Mouse (Mus musculus) ES-Bruce4 (cell line): ENCODE results near the gene Plin5. TPM values are rescaled to one million over a fixed set of nuclear protein-coding genes. Genes with fewer than 3 reads are reported as not detected.
A peak's percentile ranks its signal among the peaks of the same experiment; 100 is the strongest.

Experiments
- H3K27ac ChIP-seq: 2 replicates; pipeline ENCODE4 v1.5.1; 2012; ENCODE audit warnings: low read length, inconsistent platforms; ENCODE audit not compliant: insufficient read depth
- H3K27me3 ChIP-seq: 2 replicates; pipeline ENCODE4 v1.6.1; 2012; ENCODE audit warnings: mild to moderate bottlenecking, low read length, inconsistent platforms; ENCODE audit not compliant: control insufficient read depth, poor library complexity, insufficient read depth, severe bottlenecking
- H3K36me3 ChIP-seq: 2 replicates; pipeline ENCODE4 v1.6.1; 2012; ENCODE audit warnings: inconsistent platforms, mild to moderate bottlenecking, low read length, moderate library complexity; ENCODE audit not compliant: control insufficient read depth, poor library complexity, insufficient read depth, severe bottlenecking
- H3K4me1 ChIP-seq: one replicate; pipeline ENCODE4 v1.8.1; 2011; ENCODE audit warnings: low read length; ENCODE audit not compliant: control insufficient read depth, insufficient read depth
- H3K4me3 ChIP-seq: 2 replicates; pipeline ENCODE4 v1.5.1; 2011; ENCODE audit warnings: low read depth, mild to moderate bottlenecking, low read length
- H3K9ac ChIP-seq: 2 replicates; pipeline ENCODE4 v1.6.1; 2012; ENCODE audit warnings: low read depth, mild to moderate bottlenecking, inconsistent platforms; ENCODE audit not compliant: poor library complexity, severe bottlenecking
- H3K9me3 ChIP-seq: replicated peaks from 2 replicates; pipeline ENCODE4 v1.6.1; 2012; ENCODE audit warnings: mild to moderate bottlenecking, low read length, inconsistent platforms; ENCODE audit not compliant: control insufficient read depth, poor library complexity, insufficient read depth, severe bottlenecking
- CTCF ChIP-seq: IDR thresholded peaks from one replicate; pipeline ENCODE4 v1.8.1; 2011; ENCODE audit warnings: low read depth, low read length
- EP300 ChIP-seq: IDR thresholded peaks from 2 replicates; pipeline ENCODE4 v1.6.1; 2011; ENCODE audit warnings: low read depth, low read length; ENCODE audit not compliant: insufficient read depth
- POLR2A ChIP-seq: IDR thresholded peaks from one replicate; pipeline ENCODE4 v1.8.1; 2011; ENCODE audit warnings: low read length; ENCODE audit not compliant: insufficient read depth
- polyA plus RNA-seq: library from polyadenylated mRNA; stranded (reverse); fragments of >200 nt; gene quantifications from 2 replicates; pipeline ENCODE4 v1.2.4, GENCODE M21; 2011; ENCODE audit warnings: low read depth; ENCODE audit not compliant: missing spikeins, insufficient read depth, insufficient read length

Gene Plin5
- polyA plus RNA-seq, 1 experiment, result 1.0 TPM

DNA sequence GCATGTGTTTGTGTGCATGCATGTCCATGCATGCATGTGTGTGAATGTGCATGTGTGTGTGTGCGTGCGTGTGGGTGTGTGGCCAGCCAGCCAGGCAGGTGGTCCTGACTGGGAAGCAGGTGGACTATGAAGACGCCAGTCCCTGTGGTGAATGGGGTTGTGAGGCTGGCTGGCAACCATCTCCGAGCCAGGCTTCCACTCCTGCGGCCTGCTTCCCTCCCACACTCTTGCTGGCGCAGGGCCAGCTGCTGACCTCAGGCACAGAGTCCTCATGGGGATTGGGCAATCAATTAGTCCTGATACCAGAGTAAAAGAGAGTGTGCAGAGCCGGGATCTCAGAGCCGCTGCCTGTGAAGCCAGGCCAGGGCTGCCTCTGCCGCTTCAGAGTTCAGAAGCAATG is 36.2 kb upstream of the Plin5 start:
- Histone ChIP-seq H3K4me1 (no peaks in the 10 kb centered on the region), H3K4me3 (no peak overlapping the region), H3K27ac (no peak overlapping the region), H3K36me3 (no peaks in the 10 kb centered on the region), H3K27me3 (no peaks in the 10 kb centered on the region), H3K9me3 (no peaks in the 10 kb centered on the region), H3K9ac (no peak overlapping the region)
- no peak for TF ChIP-seq EP300

DNA sequence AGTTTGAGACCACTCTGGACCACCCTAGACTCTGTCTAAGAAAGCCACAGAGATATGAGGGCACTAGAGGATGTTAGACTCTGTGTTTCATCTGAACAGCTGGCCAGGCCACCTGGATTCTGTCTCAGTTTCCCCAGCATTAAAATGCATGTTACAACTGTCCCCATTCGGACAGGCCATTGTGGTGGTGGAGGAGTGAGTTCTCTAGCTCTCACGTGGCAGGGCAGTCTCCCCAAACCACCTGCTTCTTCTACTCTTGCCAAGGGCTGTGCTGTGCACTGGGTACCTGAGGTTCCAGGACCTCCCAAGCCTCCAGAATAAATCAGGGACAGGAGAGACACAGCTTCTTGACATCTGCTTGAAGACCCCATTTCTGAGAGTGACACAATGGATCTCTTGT is 32.5 kb upstream of the Plin5 start:
- TF ChIP-seq EP300, result no peak
- no peak for TF ChIP-seq CTCF
- TF ChIP-seq POLR2A, result no peak
- Histone ChIP-seq H3K27me3 (no peaks in the 10 kb centered on the region), H3K27ac (no peak overlapping the region), H3K9me3 (no peaks in the 10 kb centered on the region), H3K4me3 (no peak overlapping the region), H3K4me1 (peaks cover 3% of the 10 kb centered on the region), H3K36me3 (no peaks in the 10 kb centered on the region), H3K9ac (no peak overlapping the region)

DNA sequence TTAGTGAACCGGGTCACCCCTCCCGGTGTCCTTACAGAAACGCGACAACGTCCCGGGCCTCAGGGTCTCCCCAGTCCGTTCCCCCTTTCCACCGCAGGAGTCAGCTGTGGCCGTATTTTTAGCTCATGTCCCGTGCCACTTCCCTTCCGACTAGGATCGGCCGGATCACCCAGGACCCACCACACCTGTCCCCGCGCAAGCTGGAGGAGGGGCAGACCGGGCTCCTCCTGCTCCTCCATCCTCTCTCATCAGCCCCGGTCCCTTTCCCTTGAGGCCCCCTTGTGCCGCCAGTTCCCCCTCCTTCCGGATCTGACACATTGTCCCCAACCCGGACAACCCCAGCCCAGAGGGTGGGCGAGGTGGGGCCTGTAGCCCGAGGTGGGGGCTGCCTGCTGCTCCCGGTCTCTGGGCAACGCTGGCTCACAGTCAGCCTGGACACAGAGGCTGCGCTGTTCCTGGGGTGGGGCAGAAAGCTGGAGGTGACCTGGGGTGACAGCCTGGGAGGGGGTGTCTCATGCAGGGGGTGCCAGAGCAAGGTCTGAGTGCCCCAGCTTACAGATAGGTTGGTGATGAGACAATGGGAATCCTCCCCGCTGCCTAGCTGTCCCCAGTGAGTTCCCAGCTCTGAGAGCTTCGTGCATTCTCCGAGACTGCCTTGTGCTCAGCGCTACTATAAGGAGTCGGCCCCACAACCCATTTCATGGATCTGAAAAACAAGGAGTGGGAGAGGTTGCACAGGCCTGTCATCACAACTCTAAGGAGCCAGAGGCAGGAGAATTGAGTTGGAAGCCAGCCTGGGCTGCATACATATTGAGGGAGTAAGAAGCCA is 31.6 kb upstream of the Plin5 start:
- Histone ChIP-seq H3K9ac (no peak overlapping the region), H3K27me3 (no peaks in the 10 kb centered on the region), H3K9me3 (no peaks in the 10 kb centered on the region), H3K4me1 (peaks cover 3% of the 10 kb centered on the region), H3K4me3 (peak overlapping the region; percentile 25; the same call in 1 of the 2 replicates), H3K27ac (no peak overlapping the region), H3K36me3 (no peaks in the 10 kb centered on the region)
- TF ChIP-seq CTCF (no peak), POLR2A (no peak), EP300 (no peak)

DNA sequence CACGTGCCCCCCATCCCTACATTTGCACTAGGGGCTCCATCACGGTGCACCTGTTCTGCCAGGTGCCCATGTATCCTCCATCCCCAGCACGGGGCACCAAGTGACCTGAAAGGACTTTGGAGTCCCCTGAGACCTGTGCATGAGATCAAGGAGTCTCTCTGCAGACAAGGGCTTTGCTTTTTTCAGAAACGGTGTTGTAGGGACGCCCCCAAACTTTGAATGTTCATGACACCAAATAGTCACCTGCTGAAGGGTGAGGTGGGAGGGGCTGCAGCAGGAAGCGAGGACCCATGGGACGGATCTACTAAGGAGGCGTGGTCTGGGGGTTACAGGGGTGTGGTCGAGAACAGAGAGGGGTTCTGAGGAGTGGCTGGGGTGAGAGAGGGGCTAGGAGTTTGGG is 30.9 kb upstream of the Plin5 start:
- no peak overlapping the region for H3K9ac ChIP-seq
- H3K9me3 ChIP-seq, result no peaks in the 10 kb centered on the region
- H3K4me1 ChIP-seq, result peaks cover 3% of the 10 kb centered on the region
- no peak overlapping the region for H3K4me3 ChIP-seq
- H3K36me3 ChIP-seq, result no peaks in the 10 kb centered on the region
- H3K27me3 ChIP-seq, result no peaks in the 10 kb centered on the region
- TF ChIP-seq CTCF (no peak), POLR2A (no peak), EP300 (no peak)
- no peak overlapping the region for H3K27ac ChIP-seq

DNA sequence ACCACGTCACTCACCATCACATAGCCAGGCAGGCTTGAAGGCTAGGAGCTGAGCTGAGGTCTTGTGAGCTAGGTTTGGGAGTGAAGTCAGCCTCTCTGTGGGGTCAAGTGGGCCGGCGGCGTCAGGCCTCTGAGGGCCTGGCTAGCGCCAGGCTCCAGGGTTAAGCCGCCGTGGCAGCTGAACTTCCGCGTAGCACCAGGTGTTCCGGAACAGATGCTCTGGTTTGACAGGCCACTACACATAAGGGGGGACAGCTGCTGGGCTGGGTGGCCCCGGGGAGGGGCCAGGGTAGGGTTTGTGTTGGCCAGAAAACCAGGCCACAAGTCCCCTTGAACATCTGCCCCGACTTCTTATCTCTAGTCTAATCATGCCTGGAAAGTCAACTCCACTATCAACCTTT is 30.0 kb upstream of the Plin5 start:
- Histone ChIP-seq H3K36me3 (no peaks in the 10 kb centered on the region), H3K27ac (no peak overlapping the region), H3K4me3 (no peak overlapping the region), H3K9ac (no peak overlapping the region), H3K9me3 (no peaks in the 10 kb centered on the region), H3K27me3 (no peaks in the 10 kb centered on the region), H3K4me1 (peaks cover 3% of the 10 kb centered on the region)
- TF ChIP-seq POLR2A (no peak), CTCF (no peak), EP300 (no peak)

DNA sequence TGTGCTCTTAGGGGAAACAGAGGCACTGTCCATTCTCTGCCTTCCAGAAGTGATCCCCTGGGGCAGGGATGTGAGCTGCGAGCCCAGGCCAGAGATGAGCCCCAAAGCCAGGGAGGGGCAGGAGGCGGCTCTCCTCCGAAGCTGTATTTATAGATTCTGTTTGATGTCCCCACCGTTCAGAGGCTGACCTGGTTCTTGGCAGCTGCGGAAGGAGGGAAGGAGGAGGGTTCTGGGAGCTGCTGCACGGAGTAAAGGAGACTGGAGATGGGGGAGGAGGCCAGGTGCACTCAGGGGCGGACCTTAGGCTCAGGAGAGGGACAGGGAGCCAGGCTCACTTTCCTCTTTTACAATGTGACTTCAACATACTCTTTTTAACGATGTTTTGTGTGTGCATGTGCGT is 28.7 kb upstream of the Plin5 start:
- peaks cover 3% of the 10 kb centered on the region for H3K4me1 ChIP-seq
- H3K9me3 ChIP-seq, result no peaks in the 10 kb centered on the region
- H3K9ac ChIP-seq, result no peak overlapping the region
- no peak overlapping the region for H3K4me3 ChIP-seq
- H3K27ac ChIP-seq, result no peak overlapping the region
- no peaks in the 10 kb centered on the region for H3K27me3 ChIP-seq
- no peak for TF ChIP-seq EP300
- TF ChIP-seq CTCF, result no peak
- TF ChIP-seq POLR2A, result no peak
- H3K36me3 ChIP-seq, result no peaks in the 10 kb centered on the region
